Mouse (Mus musculus) midbrain, embryonic 16.5 days (tissue): ENCODE results near the gene Sept4. TPM values are rescaled to one million over a fixed set of nuclear protein-coding genes. Genes with fewer than 3 reads are reported as not detected.

Source experiments
- ATAC-seq: fragments of 200-750 bp; cut with Nextera tagmentation; 2 replicates; pipeline ENCODE4 v1.8.0; 2017; ENCODE audit warnings: moderate TSS enrichment
- H3K27ac ChIP-seq: fragments of 300-500 bp; sonication (generic); 2 replicates; pipeline ENCODE4 v1.5.1; 2014; ENCODE audit warnings: mild to moderate bottlenecking, low read length, mixed read lengths
- H3K27me3 ChIP-seq: fragments of 300-500 bp; sonication (generic); 2 replicates; pipeline ENCODE4 v1.6.1; 2014; ENCODE audit warnings: low read depth, low read length, mixed read lengths; ENCODE audit not compliant: control insufficient read depth, insufficient read depth
- H3K36me3 ChIP-seq: fragments of 300-500 bp; sonication (generic); 2 replicates; pipeline ENCODE4 v1.6.1; 2014; ENCODE audit warnings: mild to moderate bottlenecking, low read length, moderate library complexity, mixed read lengths; ENCODE audit not compliant: control insufficient read depth, insufficient read depth
- H3K4me1 ChIP-seq: fragments of 300-500 bp; sonication (generic); 2 replicates; pipeline ENCODE4 v1.6.1; 2014; ENCODE audit warnings: mild to moderate bottlenecking, low read length, mixed read lengths; ENCODE audit not compliant: control insufficient read depth, insufficient read depth
- H3K4me2 ChIP-seq: fragments of 300-500 bp; sonication (generic); 2 replicates; pipeline ENCODE4 v1.6.1; 2014; ENCODE audit warnings: mild to moderate bottlenecking, low read length, mixed read lengths
- H3K4me3 ChIP-seq: fragments of 300-500 bp; sonication (generic); 2 replicates; pipeline ENCODE4 v1.5.1; 2014; ENCODE audit warnings: low read depth, mild to moderate bottlenecking, low read length, moderate library complexity, mixed read lengths
- H3K9ac ChIP-seq: fragments of 300-500 bp; sonication (generic); 2 replicates; pipeline ENCODE4 v1.6.1; 2014; ENCODE audit warnings: low read depth, low read length, mixed read lengths
- H3K9me3 ChIP-seq: fragments of 300-500 bp; sonication (generic); replicated peaks from 2 replicates; pipeline ENCODE4 v1.6.1; 2014; ENCODE audit warnings: mild to moderate bottlenecking, low read length, mixed read lengths; ENCODE audit not compliant: control insufficient read depth, poor library complexity, severe bottlenecking
- WGBS: fragments of 180-500 bp; shearing (Covaris S2); extraction: QIAGEN DNeasy Blood & Tissue Kit; methylation state at CpG from one replicate; pipeline ENCODE4 v1.1.7; 2014; 5-methylcytosine and 5-hydroxymethylcytosine counted together
- polyA plus RNA-seq: library from polyadenylated mRNA; unstranded; fragments of >200 nt; fragmentation: Nextera tagmentation; extraction: Ambion mirVana; gene quantifications from 2 replicates; pipeline ENCODE4 v1.2.1, GENCODE M21; 2015

The Sept4 gene
- polyA plus RNA-seq = 32.5 and 33.6 TPM in 2 replicates

GRCm38 (mm10) chr11:87568255-87568953 is at the start of gene Sept4:
Gene Sept4, plus strand, starts transcription at chr11:87568903.
- no peaks in the 10 kb centered on the region for H3K9me3 ChIP-seq
- H3K27me3 ChIP-seq = no peaks in the 10 kb centered on the region
- WGBS = 75% methylated on average over 7 of the region's 7 CpGs
- no peaks in the 10 kb centered on the region for H3K4me1 ChIP-seq
- H3K4me3 ChIP-seq = no peak within 1 kb of the TSS
- no peak within 1 kb of the TSS for H3K9ac ChIP-seq
- no peaks in the 10 kb centered on the region for H3K36me3 ChIP-seq
- ATAC-seq = no peak
- no peak within 1 kb of the TSS for H3K27ac ChIP-seq
- no peak within 1 kb of the TSS for H3K4me2 ChIP-seq

- Histone ChIP-seq H3K4me3 (no peak overlapping the region), H3K4me2 (no peak overlapping the region), H3K27me3 (no peaks in the 10 kb centered on the region), H3K9ac (no peak overlapping the region), H3K4me1 (no peaks in the 10 kb centered on the region; the same call in 1 of the 2 replicates), H3K9me3 (no peaks in the 10 kb centered on the region), H3K27ac (no peak overlapping the region), H3K36me3 (no peaks in the 10 kb centered on the region)
- ATAC-seq = no peak
- 20% methylated on average over 2 of the region's 2 CpGs for WGBS
Observed at GRCm38 (mm10) chr11:87519260-87519659, 49.4 kb upstream of the Sept4 start.

GRCm38 (mm10) chr11:87523466-87523865 is 45.2 kb upstream of the Sept4 start:
- H3K27ac ChIP-seq = no peak overlapping the region
- no peak overlapping the region for H3K9ac ChIP-seq
- H3K4me2 ChIP-seq = no peak overlapping the region
- H3K4me1 ChIP-seq = no peaks in the 10 kb centered on the region; the same call in 1 of the 2 replicates
- no peak for ATAC-seq
- no peaks in the 10 kb centered on the region for H3K9me3 ChIP-seq
- H3K27me3 ChIP-seq = no peaks in the 10 kb centered on the region
- no peaks in the 10 kb centered on the region for H3K36me3 ChIP-seq
- H3K4me3 ChIP-seq = no peak overlapping the region
- 52% methylated on average over 5 of the region's 5 CpGs for WGBS

GRCm38 (mm10) chr11:87523967-87524366 is 44.7 kb upstream of the Sept4 start:
- Histone ChIP-seq H3K27ac (no peak overlapping the region), H3K9ac (no peak overlapping the region), H3K4me3 (no peak overlapping the region), H3K4me2 (no peak overlapping the region), H3K36me3 (no peaks in the 10 kb centered on the region), H3K9me3 (no peaks in the 10 kb centered on the region), H3K27me3 (no peaks in the 10 kb centered on the region), H3K4me1 (no peaks in the 10 kb centered on the region; the same call in 1 of the 2 replicates)
- ATAC-seq = no peak

- H3K4me1 ChIP-seq = no peaks in the 10 kb centered on the region; the same call in 1 of the 2 replicates
- H3K36me3 ChIP-seq = no peaks in the 10 kb centered on the region
- ATAC-seq = no peak
- no peaks in the 10 kb centered on the region for H3K9me3 ChIP-seq
- H3K27ac ChIP-seq = no peak overlapping the region
- no peak overlapping the region for H3K4me2 ChIP-seq
- no peak overlapping the region for H3K4me3 ChIP-seq
- H3K9ac ChIP-seq = no peak overlapping the region
- no peaks in the 10 kb centered on the region for H3K27me3 ChIP-seq
Observed at GRCm38 (mm10) chr11:87524780-87525179, 43.9 kb upstream of the Sept4 start.

GRCm38 (mm10) chr11:87527364-87527763 is 41.3 kb upstream of the Sept4 start:
- Histone ChIP-seq H3K36me3 (no peaks in the 10 kb centered on the region), H3K9ac (no peak overlapping the region), H3K4me1 (no peaks in the 10 kb centered on the region; the same call in 1 of the 2 replicates), H3K4me2 (no peak overlapping the region), H3K4me3 (no peak overlapping the region), H3K9me3 (no peaks in the 10 kb centered on the region), H3K27ac (no peak overlapping the region), H3K27me3 (no peaks in the 10 kb centered on the region)
- WGBS = 78% methylated on average over 3 of the region's 3 CpGs
- no peak for ATAC-seq

GRCm38 (mm10) chr11:87527990-87528389 is 40.7 kb upstream of the Sept4 start:
- Histone ChIP-seq H3K27ac (no peak overlapping the region), H3K4me2 (no peak overlapping the region), H3K4me3 (no peak overlapping the region), H3K36me3 (no peaks in the 10 kb centered on the region), H3K4me1 (no peaks in the 10 kb centered on the region; the same call in 1 of the 2 replicates), H3K9ac (no peak overlapping the region), H3K27me3 (no peaks in the 10 kb centered on the region), H3K9me3 (no peaks in the 10 kb centered on the region)
- no peak for ATAC-seq
- WGBS = 69% methylated on average over 4 of the region's 4 CpGs

- Histone ChIP-seq H3K27ac (no peak overlapping the region), H3K4me1 (no peaks in the 10 kb centered on the region), H3K36me3 (no peaks in the 10 kb centered on the region), H3K27me3 (no peaks in the 10 kb centered on the region), H3K4me3 (no peak overlapping the region), H3K9ac (no peak overlapping the region), H3K4me2 (no peak overlapping the region), H3K9me3 (no peaks in the 10 kb centered on the region)
- WGBS = 53% methylated on average over 6 of the region's 6 CpGs
- no peak for ATAC-seq
Observed at GRCm38 (mm10) chr11:87531695-87532094, 37.0 kb upstream of the Sept4 start.

- no peak overlapping the region for H3K27ac ChIP-seq
- H3K4me1 ChIP-seq = no peaks in the 10 kb centered on the region
- no peak overlapping the region for H3K4me2 ChIP-seq
- H3K4me3 ChIP-seq = no peak overlapping the region
- ATAC-seq = no peak
- H3K9me3 ChIP-seq = no peaks in the 10 kb centered on the region
- no peaks in the 10 kb centered on the region for H3K36me3 ChIP-seq
- 38% methylated on average over 8 of the region's 8 CpGs for WGBS
- H3K27me3 ChIP-seq = no peaks in the 10 kb centered on the region
- H3K9ac ChIP-seq = no peak overlapping the region
Observed at GRCm38 (mm10) chr11:87542285-87542684, 26.4 kb upstream of the Sept4 start.
